Mouse (Mus musculus): ENCODE measurements around the gene Bsg.

DNA sequence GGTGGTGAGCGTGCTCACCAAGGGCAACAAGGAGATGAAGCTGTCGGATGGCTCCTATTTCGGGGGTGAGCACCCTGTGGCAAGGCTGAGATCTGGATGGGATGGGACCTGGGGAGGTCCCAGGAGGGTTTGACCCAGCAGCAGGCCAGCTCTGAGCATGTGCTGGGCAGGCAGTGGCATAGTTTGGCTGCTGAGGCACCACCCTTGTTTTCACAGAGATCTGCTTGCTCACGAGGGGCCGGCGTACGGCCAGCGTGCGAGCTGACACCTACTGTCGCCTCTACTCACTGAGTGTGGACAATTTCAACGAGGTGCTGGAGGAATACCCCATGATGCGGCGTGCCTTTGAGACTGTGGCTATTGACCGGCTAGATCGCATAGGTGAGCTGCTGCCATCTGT lies 29.6 kb downstream of the Bsg start:
- TF ChIP-seq CTCF (IDR thresholded peaks at IDR 0.05; ENCODE audit: low read depth) (no peak), EP300 (IDR thresholded peaks at IDR 0.05; ENCODE audit: low read depth) (no peak)
